Mouse (Mus musculus): ENCODE measurements around the gene U2af1. TPM values are rescaled to one million over a fixed set of nuclear protein-coding genes. Genes with fewer than 3 reads are reported as not detected.
A peak's percentile ranks its signal among the peaks of the same experiment; 100 is the strongest.
"Not testable (repeated sequence)": the region's sequence is repeated elsewhere in the genome, so short reads cannot be mapped to it uniquely, and the experiment has no call there.

U2af1 gene
- polyA plus RNA-seq (2014; fragmentation: Nextera tagmentation; extraction: Ambion mirVana), result 101 and 116 TPM in 2 replicates

- WGBS, result 1% methylated on average over 68 of the region's 77 CpGs
- Histone ChIP-seq H3K9me3 (ENCODE audit: control insufficient read depth, low read length) (no peaks in the 10 kb centered on the region), H3K4me2 (ENCODE audit: low read depth, low read length) (peak within 1 kb of the TSS; percentile 74), H3K36me3 (ENCODE audit: control insufficient read depth, insufficient read depth, low read length) (peaks cover 15% of the 10 kb centered on the region), H3K9ac (replicated peaks; ENCODE audit: low read depth, low read length) (peak within 1 kb of the TSS; percentile 86), H3K4me1 (ENCODE audit: control insufficient read depth, insufficient read depth, low read length) (peaks cover 6% of the 10 kb centered on the region), H3K27me3 (ENCODE audit: control insufficient read depth, insufficient read depth, low read length) (no peaks in the 10 kb centered on the region), H3K4me3 (ENCODE audit: low read depth, low read length) (peak within 1 kb of the TSS; percentile 95), H3K27ac (ENCODE audit: low read depth, low read length) (peak within 1 kb of the TSS; percentile 92)
- ATAC-seq (ENCODE audit: low read depth), result peak; percentile 98
Observed at GRCm38 (mm10) chr17:31658468-31659185, at the start of gene U2af1. TSS of gene U2af1 (minus strand) at chr17:31658892.

- Histone ChIP-seq H3K4me1 (ENCODE audit: control insufficient read depth, insufficient read depth, low read length) (no peaks in the 10 kb centered on the region), H3K4me2 (ENCODE audit: low read depth, low read length) (no peak overlapping the region), H3K36me3 (ENCODE audit: control insufficient read depth, insufficient read depth, low read length) (no peaks in the 10 kb centered on the region), H3K27ac (ENCODE audit: low read depth, low read length) (no peak overlapping the region), H3K9me3 (ENCODE audit: control insufficient read depth, low read length) (no peaks in the 10 kb centered on the region), H3K4me3 (ENCODE audit: low read depth, low read length) (no peak overlapping the region), H3K27me3 (ENCODE audit: control insufficient read depth, insufficient read depth, low read length) (no peaks in the 10 kb centered on the region), H3K9ac (replicated peaks; ENCODE audit: low read depth, low read length) (no peak overlapping the region)
- no peak for ATAC-seq (ENCODE audit: low read depth)
- 62% methylated on average over 20 of the region's 20 CpGs for WGBS
Observed at GRCm38 (mm10) chr17:31705271-31706020, 46.8 kb upstream of the U2af1 start.

GRCm38 (mm10) chr17:31703276-31703980 is 44.7 kb upstream of the U2af1 start:
- H3K9me3 ChIP-seq (ENCODE audit: control insufficient read depth, low read length), result no peaks in the 10 kb centered on the region
- H3K27ac ChIP-seq (ENCODE audit: low read depth, low read length), result no peak overlapping the region
- WGBS, result 75% methylated on average over 6 of the region's 6 CpGs
- no peaks in the 10 kb centered on the region for H3K27me3 ChIP-seq (ENCODE audit: control insufficient read depth, insufficient read depth, low read length)
- H3K4me2 ChIP-seq (ENCODE audit: low read depth, low read length), result no peak overlapping the region
- no peak for ATAC-seq (ENCODE audit: low read depth)
- no peak overlapping the region for H3K9ac ChIP-seq (replicated peaks; ENCODE audit: low read depth, low read length)
- H3K4me3 ChIP-seq (ENCODE audit: low read depth, low read length), result no peak overlapping the region
- H3K4me1 ChIP-seq (ENCODE audit: control insufficient read depth, insufficient read depth, low read length), result no peaks in the 10 kb centered on the region
- H3K36me3 ChIP-seq (ENCODE audit: control insufficient read depth, insufficient read depth, low read length), result no peaks in the 10 kb centered on the region

- Histone ChIP-seq H3K36me3 (ENCODE audit: control insufficient read depth, insufficient read depth, low read length) (no peaks in the 10 kb centered on the region), H3K4me3 (ENCODE audit: low read depth, low read length) (no peak overlapping the region), H3K27ac (ENCODE audit: low read depth, low read length) (no peak overlapping the region), H3K9me3 (ENCODE audit: control insufficient read depth, low read length) (no peaks in the 10 kb centered on the region), H3K27me3 (ENCODE audit: control insufficient read depth, insufficient read depth, low read length) (no peaks in the 10 kb centered on the region), H3K9ac (replicated peaks; ENCODE audit: low read depth, low read length) (no peak overlapping the region), H3K4me1 (ENCODE audit: control insufficient read depth, insufficient read depth, low read length) (0 out of 2 replicates have a peak, but pooled peaks cover 9% of the 10 kb centered on the region), H3K4me2 (ENCODE audit: low read depth, low read length) (no peak overlapping the region)
- ATAC-seq (ENCODE audit: low read depth), result no peak
- 56% methylated on average over 11 of the region's 11 CpGs for WGBS
Observed at GRCm38 (mm10) chr17:31698347-31698746, 39.7 kb upstream of the U2af1 start.

GRCm38 (mm10) chr17:31695356-31695755 is 36.7 kb upstream of the U2af1 start:
- not testable (repeated sequence) for ATAC-seq (ENCODE audit: low read depth)
- 93% methylated on average over 6 of the region's 7 CpGs for WGBS

GRCm38 (mm10) chr17:31694949-31695348 is 36.3 kb upstream of the U2af1 start:
- no peaks in the 10 kb centered on the region for H3K27me3 ChIP-seq (ENCODE audit: control insufficient read depth, insufficient read depth, low read length)
- H3K4me2 ChIP-seq (ENCODE audit: low read depth, low read length), result no peak overlapping the region
- no peak for ATAC-seq (ENCODE audit: low read depth)
- H3K36me3 ChIP-seq (ENCODE audit: control insufficient read depth, insufficient read depth, low read length), result no peaks in the 10 kb centered on the region
- no peak overlapping the region for H3K27ac ChIP-seq (ENCODE audit: low read depth, low read length)
- H3K4me3 ChIP-seq (ENCODE audit: low read depth, low read length), result no peak overlapping the region
- WGBS, result 95% methylated on average over 1 of the region's 1 CpGs
- H3K9ac ChIP-seq (replicated peaks; ENCODE audit: low read depth, low read length), result no peak overlapping the region
- H3K9me3 ChIP-seq (ENCODE audit: control insufficient read depth, low read length), result no peaks in the 10 kb centered on the region
- H3K4me1 ChIP-seq (ENCODE audit: control insufficient read depth, insufficient read depth, low read length), result 0 out of 2 replicates have a peak, but pooled peaks cover 9% of the 10 kb centered on the region

More at GRCm38 (mm10) chr17:31695356-31695755, 36.7 kb upstream of the U2af1 start:
- H3K4me2 ChIP-seq (ENCODE audit: low read depth, low read length); H3K4me1 ChIP-seq (ENCODE audit: control insufficient read depth, insufficient read depth, low read length); H3K27me3 ChIP-seq (ENCODE audit: control insufficient read depth, insufficient read depth, low read length); H3K9me3 ChIP-seq (ENCODE audit: control insufficient read depth, low read length); H3K4me3 ChIP-seq (ENCODE audit: low read depth, low read length); H3K36me3 ChIP-seq (ENCODE audit: control insufficient read depth, insufficient read depth, low read length); H3K9ac ChIP-seq (replicated peaks; ENCODE audit: low read depth, low read length); H3K27ac ChIP-seq (ENCODE audit: low read depth, low read length): not testable (repeated sequence)

- no peaks in the 10 kb centered on the region for H3K27me3 ChIP-seq (ENCODE audit: control insufficient read depth, insufficient read depth, low read length)
- H3K4me2 ChIP-seq (ENCODE audit: low read depth, low read length), result no peak overlapping the region
- ATAC-seq (ENCODE audit: low read depth), result 0 out of 2 replicates have a peak, but pooled peaks have one; percentile 38
- no peaks in the 10 kb centered on the region for H3K36me3 ChIP-seq (ENCODE audit: control insufficient read depth, insufficient read depth, low read length)
- H3K4me3 ChIP-seq (ENCODE audit: low read depth, low read length), result no peak overlapping the region
- no peak overlapping the region for H3K27ac ChIP-seq (ENCODE audit: low read depth, low read length)
- no peak overlapping the region for H3K9ac ChIP-seq (replicated peaks; ENCODE audit: low read depth, low read length)
- 60% methylated on average over 7 of the region's 7 CpGs for WGBS
- H3K4me1 ChIP-seq (ENCODE audit: control insufficient read depth, insufficient read depth, low read length), result 0 out of 2 replicates have a peak, but pooled peaks cover 9% of the 10 kb centered on the region
- no peaks in the 10 kb centered on the region for H3K9me3 ChIP-seq (ENCODE audit: control insufficient read depth, low read length)
Observed at GRCm38 (mm10) chr17:31694023-31694376, 35.3 kb upstream of the U2af1 start.

GRCm38 (mm10) chr17:31693330-31694022 is 34.8 kb upstream of the U2af1 start:
- 2% methylated on average over 19 of the region's 20 CpGs for WGBS
- Histone ChIP-seq H3K9ac (replicated peaks; ENCODE audit: low read depth, low read length) (no peak overlapping the region), H3K9me3 (ENCODE audit: control insufficient read depth, low read length) (no peaks in the 10 kb centered on the region), H3K27ac (ENCODE audit: low read depth, low read length) (no peak overlapping the region), H3K27me3 (ENCODE audit: control insufficient read depth, insufficient read depth, low read length) (no peaks in the 10 kb centered on the region), H3K4me1 (ENCODE audit: control insufficient read depth, insufficient read depth, low read length) (0 out of 2 replicates have a peak, but pooled peaks cover 9% of the 10 kb centered on the region), H3K4me3 (ENCODE audit: low read depth, low read length) (no peak overlapping the region), H3K4me2 (ENCODE audit: low read depth, low read length) (peak overlapping the region; percentile 28), H3K36me3 (ENCODE audit: control insufficient read depth, insufficient read depth, low read length) (no peaks in the 10 kb centered on the region)
- ATAC-seq (ENCODE audit: low read depth), result peak; percentile 77

All from neural tube, embryonic 14.5 days (tissue).